Mouse (Mus musculus): ENCODE measurements around the gene Syna.

Gene Syna

DNA sequence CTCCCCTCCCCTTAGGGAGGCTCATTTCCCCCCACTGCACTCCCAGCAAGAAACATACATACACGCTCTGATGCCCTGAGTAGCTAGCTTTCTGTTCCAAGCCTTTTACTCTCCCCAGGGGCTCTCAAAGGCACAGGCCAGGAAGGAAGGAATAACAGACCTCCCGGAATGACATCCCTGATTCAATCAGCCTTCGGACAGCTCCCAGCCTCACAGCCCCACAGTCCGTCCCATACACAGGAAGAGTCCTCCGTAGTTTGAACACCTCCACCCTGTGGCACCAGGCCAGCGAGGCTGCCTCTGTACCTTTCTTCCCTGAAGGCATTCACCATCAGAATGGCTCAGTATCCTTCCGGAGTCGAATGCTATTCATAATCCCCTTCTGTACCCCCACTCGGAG lies 31.5 kb downstream of the Syna start:
- DNase-seq (ENCODE audit: low read depth), result no peak

DNA sequence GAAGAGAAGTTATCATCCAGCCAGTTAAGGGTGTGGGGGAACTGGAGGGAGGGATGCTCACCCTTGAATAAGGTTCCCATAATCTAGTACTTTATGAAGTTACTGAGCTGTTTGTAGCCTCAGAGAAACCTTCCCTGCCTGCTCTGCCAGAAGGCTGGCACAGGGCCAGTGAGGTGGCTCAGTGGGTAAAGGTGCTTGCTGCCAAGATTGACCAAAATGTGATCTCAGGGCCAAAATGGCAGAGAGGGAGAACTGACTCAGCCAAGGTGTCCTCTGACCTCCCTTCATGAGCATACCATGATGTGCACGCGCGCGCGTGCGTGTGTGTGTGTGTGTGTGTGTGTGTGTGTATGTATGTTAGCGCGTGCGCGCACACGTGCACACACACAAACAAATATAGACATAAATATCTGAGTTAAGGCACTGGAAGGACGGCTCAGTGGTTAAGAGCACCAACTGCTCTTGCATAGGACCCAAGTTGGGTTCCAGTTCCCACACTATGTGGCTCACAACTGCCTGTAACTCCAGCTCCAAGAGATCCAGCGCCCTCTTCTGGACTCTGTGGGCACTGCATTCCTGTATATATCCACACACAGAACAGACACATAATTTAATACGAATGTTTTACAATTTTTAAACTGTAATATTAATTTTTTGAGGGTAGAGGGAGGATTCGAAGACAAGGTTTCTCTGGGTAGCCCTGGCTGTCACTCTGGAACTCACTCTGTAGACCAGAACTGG lies 33.8 kb downstream of the Syna start:
- DNase-seq (ENCODE audit: low read depth), result no peak

DNA sequence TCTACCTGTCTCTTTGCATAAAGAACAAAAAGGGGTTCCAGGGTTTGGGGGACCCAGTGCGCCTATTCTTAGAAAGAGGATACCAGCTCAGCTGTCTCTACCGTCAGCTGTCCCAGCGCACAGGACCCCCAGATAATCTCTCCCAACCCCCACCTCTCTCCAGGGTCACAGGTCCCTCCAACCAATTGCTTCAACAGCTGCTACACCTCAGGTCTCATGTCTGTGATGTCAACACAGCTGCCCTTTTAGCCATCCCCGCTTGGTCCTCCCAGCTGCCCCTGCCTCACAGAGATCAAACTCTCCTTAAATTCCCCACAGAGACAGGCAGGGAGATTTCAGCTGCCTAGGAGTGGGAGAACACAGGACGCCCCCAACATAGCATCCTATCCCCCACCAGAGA lies 36.2 kb downstream of the Syna start:
- DNase-seq (ENCODE audit: low read depth), result no peak

DNA sequence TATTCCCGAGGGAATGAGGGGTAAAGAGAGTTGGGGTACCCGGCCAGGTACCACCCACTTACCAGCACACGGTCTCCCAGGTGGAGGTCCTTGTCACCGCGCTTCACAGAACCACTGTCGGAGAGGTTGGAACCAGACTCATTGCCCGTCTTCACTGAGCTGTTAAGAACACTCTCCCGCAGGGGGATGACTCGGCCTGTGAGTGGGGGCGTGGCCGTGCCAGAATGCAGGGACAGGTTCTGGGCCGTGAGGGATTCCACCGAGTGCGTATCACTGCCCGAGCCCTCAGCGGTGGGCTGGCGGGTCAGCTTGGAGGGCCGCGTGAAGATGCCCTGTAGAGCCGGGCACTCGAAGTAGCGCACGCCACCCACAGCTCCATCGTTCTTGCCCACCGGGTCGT lies 37.4 kb downstream of the Syna start:
- no peak for DNase-seq (ENCODE audit: low read depth)

DNA sequence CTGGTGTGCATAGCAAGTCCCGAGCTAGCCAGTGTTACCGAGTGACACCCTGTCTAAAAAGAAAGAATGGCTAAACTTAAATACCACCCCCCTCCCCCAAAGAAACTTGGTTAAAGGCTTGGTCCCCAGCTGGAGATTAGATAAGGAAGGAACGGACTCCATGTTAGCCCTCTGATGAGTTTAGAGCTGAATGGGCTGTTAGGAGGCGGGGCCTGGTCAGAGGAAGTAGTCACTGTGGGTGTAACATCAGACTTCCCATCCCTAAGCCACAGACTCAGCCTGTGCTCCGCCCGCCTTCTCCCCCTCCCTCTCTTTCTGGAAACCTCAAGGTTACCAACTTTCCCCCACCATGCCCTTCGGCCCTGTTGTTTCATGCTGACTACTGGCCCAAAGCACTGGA lies 38.2 kb downstream of the Syna start:
- DNase-seq (ENCODE audit: low read depth), result no peak

DNA sequence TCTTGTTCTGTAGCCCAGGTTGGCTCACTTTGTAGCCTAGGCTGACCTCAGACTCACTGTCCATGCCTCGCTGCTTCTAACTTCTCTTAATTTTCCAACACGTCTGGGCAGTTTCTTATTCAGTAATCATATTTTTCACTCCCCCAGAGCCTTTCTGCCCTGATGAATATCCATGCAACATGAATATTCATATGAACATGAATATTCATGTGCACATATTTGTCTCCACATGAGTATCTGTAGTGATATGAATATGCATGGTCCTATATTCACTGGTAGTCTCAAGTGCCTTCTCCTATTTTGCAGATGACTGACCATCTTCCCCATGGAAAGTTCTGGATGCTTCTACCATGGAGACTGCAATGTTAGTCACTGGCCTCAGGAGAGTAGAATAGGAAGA lies 38.8 kb downstream of the Syna start:
- DNase-seq (ENCODE audit: low read depth), result no peak

DNA sequence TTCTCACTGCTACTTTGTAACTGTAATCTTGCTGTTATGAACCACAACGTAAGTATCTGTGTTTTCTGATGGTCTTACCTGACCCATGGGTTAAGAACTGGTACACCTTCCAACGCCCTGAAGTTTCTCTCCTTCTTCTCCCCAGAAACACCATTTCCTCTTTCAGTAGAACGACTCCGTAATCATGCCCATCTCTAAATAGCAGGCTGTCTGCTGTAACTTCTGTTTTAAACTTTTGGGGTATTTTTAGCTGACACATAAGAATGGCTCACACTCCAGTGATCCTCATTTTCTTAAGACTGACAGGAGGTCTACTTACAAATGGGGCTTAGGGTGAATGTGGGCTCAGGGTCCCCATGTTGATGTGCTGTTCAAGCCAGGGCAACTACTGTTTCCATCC lies 39.9 kb downstream of the Syna start:
- DNase-seq (ENCODE audit: low read depth), result no peak

DNA sequence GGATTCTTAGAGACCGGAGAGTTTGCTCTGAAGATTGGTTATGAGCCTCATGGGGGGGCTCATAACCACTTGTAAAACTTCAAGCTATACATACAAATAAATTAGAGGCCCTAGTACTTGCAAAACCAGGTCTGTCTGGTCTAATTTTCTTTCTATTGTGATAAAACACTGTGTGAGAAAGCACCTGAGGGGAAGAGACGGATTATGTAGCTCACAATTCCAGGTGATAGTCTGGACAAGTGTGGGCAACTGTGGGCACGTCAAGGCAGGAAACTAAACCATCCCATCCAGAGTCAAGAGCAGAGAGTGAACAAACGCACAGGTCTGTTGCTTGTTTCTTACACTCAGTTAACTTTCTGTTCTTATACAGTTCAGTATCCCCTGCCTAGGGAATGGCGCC lies 40.5 kb downstream of the Syna start:
- no peak for DNase-seq (ENCODE audit: low read depth)

DNA sequence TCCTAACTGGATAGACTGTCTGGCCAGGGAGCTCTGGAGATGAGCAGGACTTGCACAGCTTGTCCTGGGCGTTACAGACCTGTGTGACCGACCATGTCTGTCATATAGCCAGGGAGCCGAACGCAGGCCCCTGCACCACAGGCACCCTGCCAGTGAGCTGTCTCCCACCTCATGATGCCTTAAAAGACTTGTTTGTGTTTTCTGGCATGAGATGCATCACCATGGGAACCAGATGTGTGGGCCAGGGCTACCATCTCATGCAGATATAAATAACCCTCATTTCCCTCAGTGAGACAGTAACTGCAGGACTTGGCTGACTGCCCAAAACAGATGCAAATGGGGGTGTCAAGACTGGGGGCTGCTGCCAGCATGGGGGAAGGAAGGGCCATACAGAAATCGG lies 47.9 kb downstream of the Syna start:
- DNase-seq (ENCODE audit: low read depth), result no peak

DNA sequence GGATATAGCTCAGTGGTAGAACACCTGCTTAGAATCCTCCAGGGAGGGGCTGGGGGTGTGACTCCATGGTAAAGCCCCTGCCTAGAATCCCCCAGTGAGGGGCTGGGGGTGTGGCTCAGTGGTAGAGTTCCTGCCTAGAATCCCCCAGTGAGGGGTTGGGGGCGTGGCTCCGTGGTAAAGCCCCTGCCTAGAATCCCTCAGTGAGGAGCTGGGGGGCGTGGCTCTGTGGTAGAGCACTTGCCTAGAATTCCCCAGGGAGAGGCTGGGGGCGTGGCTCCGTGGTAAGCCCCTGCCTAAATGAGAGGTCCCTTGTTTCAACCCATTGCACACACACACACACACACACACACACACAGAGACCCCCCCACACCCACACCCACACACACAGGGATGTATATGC lies 49.7 kb downstream of the Syna start:
- DNase-seq (ENCODE audit: low read depth), result no peak

DNA sequence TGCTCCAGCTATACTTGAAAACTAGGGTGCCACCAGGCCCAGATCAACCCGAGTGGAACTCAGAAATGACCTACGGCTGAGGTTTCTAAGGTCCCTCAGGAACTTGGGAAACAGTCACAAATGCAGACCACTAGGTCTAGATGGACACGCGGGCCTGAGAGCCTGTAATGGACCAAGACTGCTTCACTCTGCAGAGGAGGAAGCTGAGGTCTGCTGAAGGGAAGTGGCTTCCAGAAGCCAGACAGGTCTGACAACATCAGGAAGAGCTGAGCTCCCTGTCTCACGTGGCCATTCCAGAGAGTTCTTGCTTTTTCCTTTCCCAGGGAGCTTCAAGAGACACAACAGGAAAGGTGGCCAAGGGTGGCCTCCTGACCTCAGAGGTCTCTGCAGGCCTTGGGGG lies 51.0 kb downstream of the Syna start:
- no peak for DNase-seq (ENCODE audit: low read depth)
